Mouse (Mus musculus): ENCODE measurements around the gene Pcare.
"Not testable (repeated sequence)": the region's sequence is repeated elsewhere in the genome, so short reads cannot be mapped to it uniquely, and the experiment has no call there.

Gene Pcare

GRCm38 (mm10) chr17:71752831-71753230 is at the start of gene Pcare:
Pcare (minus strand) TSS chr17:71752894.
- DNase-seq (ENCODE audit: low spot score in 2 of 2) = no peak

- DNase-seq (ENCODE audit: low spot score in 2 of 2) = no peak
Observed at GRCm38 (mm10) chr17:71795521-71796205, 43.0 kb upstream of the Pcare start.

DNA sequence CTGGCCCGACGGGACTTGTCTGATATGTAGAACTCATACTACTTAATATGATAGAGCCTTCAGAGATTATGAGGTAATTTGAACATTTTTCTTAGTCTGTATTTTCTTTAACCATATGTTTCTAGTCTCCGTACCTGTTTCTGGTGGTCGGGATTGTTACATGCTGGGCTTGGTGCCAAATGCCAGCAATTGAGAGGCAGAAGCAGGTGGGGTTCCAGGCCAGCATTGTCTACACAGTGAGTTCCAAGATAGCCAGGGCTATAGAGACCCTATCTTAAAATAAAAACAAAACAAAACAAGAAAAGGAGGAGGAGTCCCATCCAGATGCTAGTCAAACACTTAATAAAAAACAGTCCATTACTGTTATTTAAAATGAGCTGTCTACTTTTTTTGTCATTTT is 38.9 kb upstream of the Pcare start:
- DNase-seq (ENCODE audit: low spot score in 2 of 2) = no peak

GRCm38 (mm10) chr17:71791109-71791508 is 38.4 kb upstream of the Pcare start:
- DNase-seq (ENCODE audit: low spot score in 2 of 2) = no peak

- DNase-seq (ENCODE audit: low spot score in 2 of 2) = no peak
Observed at GRCm38 (mm10) chr17:71786456-71786855, 33.8 kb upstream of the Pcare start.

- DNase-seq (ENCODE audit: low spot score in 2 of 2) = no peak
Observed at GRCm38 (mm10) chr17:71783366-71783735, 30.7 kb upstream of the Pcare start.

GRCm38 (mm10) chr17:71782699-71783365 is 30.1 kb upstream of the Pcare start:
- peak; percentile 39 to 43 for DNase-seq (ENCODE audit: low spot score in 2 of 2)

- no peak for DNase-seq (ENCODE audit: low spot score in 2 of 2)
Observed at GRCm38 (mm10) chr17:71782242-71782698, 29.6 kb upstream of the Pcare start.

DNA sequence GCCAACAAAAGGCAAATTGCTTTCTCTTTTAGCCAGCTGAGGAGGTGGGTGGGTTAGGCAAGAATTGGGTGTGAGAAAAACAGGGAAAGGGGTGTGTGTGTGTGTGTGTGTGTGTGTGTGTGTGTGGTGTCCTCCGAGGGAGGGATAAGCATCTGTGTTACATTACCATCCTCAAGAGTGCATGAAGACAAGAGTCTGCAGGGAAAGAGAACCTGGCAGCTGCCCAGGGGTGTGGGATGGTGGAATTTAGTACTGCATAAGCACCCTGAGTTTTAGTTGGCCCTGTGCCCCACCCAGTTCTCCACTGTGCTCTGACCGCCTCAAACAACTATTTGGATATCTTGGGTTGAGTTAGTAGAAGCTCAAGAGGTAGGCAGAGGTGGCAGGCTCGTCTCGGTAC is 28.3 kb upstream of the Pcare start:
- peak; percentile 65 to 90 for DNase-seq (ENCODE audit: low spot score in 2 of 2)

DNA sequence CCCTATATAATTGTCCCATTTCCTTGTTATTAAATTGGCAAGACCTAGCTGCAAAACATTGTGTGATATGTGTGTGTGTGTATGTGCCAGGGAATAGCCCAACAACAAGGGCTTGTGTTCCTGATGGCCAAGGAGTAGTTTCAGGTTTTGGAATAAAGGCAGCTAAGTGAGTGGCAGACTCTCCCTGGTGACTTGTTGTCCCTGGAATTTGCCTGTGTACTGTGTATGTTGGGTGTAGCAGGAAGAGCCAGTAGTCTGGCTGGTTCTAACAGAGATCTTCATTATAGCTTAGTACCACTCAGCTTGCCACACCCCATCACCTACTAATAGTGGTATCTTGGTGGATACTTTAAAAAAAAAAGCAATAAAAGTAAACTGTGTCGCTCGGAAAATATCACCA is 27.8 kb upstream of the Pcare start:
- DNase-seq (ENCODE audit: low spot score in 2 of 2) = no peak

GRCm38 (mm10) chr17:71778696-71779095 is 26.0 kb upstream of the Pcare start:
- DNase-seq (ENCODE audit: low spot score in 2 of 2) = no peak

- DNase-seq (ENCODE audit: low spot score in 2 of 2) = no peak
Observed at GRCm38 (mm10) chr17:71775279-71775678, 22.6 kb upstream of the Pcare start.

- DNase-seq (ENCODE audit: low spot score in 2 of 2) = no peak
Observed at GRCm38 (mm10) chr17:71774173-71774572, 21.5 kb upstream of the Pcare start.

DNA sequence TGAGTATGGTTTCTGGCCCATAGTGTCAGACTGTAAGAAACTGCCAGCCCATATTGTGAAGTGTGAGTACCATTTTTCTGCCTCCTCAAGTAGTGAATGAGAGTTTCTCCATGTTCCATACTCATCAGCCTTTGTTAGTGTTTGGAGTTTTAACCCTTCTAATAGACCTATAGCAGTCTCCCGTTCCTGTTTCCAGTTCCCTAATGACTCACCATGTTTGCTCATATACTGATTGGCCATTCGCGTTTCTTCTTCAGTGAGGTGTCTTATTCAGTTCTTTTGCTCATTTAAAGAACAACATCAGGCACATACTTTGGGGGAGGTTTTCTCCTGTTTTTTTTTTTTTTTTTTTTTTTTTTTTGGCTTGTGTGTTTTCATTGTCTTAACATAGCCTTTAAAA is 18.0 kb upstream of the Pcare start:
- no peak for DNase-seq (ENCODE audit: low spot score in 2 of 2)

GRCm38 (mm10) chr17:71769564-71769963 is 16.9 kb upstream of the Pcare start:
- DNase-seq (ENCODE audit: low spot score in 2 of 2) = no peak

GRCm38 (mm10) chr17:71768173-71768572 is 15.5 kb upstream of the Pcare start, which contains the start of gene Clip4:
Clip4 (plus strand) TSS chr17:71768473.
- DNase-seq (ENCODE audit: low spot score in 2 of 2) = not testable (repeated sequence)

DNA sequence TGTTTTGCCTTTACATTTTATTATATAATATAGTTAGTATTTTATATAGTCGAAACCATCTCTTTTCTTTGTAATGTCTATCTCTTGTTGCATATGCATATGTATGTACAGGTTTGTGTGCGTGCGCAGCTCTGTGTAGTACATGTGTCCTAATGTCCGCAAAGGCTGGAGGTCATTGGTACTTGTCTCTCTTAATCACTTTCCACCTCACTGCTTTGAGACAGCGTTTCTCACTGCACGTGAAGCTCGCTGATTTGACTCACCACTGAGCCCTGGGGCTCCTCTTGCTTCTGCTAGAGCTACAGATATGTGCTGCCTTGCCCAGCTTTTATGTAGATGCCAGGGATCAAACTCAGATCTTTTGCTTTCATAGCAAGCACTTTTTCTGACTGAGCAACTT is 7.8 kb upstream of the Pcare start:
- no peak for DNase-seq (ENCODE audit: low spot score in 2 of 2)

DNA sequence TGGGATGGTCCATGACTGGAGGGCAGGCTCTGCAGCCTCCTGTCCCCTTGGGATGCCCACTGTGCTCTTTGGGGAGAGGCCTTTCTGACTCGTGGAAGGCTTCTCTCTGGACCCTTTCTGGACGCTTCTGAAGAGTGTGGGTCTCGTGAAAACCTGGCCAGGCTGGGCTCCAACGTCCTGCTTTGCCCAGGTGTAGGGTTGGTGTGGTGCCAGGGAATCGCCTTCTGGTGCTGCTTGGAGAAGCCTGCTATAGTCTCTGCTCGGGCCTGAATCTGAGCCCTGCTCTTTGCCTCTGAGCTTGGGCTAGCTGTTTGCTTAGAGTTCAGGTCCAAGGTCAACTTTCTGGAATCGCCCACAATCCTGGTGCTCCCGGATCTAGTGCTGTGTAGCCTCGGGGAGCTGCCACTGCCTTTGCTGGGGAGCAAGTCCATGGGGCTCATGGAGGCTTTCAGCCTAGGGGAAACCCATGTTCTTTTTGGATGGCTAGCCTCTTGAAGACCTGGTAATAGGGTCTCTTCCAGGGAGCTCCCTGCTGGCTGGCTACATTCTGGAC is 3.0 kb downstream of the Pcare start:
- DNase-seq (ENCODE audit: low spot score in 2 of 2) = no peak

DNA sequence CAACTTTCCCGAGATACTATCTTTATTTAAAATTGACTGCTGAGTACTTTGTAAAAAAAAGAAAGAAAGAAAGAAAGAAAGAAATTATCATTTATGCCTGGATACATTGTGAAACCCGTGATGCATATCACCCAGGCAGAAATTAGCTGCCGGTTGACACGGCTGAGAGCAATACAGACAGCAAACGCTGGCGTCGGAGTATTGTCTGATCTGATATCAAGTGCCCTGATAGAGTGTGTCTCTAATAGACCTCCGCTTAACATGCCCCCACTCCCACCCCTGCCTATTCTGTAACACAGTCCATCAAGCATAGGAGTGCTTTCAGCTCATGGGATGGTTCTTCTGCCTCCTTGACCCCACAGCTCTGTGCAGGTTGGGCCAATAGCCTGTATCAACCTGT is 5.1 kb downstream of the Pcare start:
- no peak for DNase-seq (ENCODE audit: low spot score in 2 of 2)

DNA sequence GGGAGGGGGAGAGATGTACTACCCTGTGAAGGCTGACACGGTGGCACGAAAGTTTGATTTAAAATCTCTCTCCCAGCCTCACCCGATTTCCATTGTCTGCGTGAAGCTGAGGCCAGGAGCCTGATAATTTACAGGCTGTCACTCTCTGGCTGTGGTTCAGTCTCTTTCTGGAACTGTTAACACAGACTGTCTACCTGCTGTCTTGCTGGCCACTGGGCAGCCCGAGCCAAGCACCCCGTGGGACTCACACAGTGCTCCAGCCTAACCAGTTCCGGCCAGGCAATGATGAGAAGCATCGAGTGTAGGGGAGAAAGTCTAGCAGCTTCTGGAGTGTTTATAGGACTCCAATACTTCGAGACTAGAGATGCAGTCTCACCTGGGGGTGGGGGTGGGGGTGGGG is 6.6 kb downstream of the Pcare start:
- DNase-seq (ENCODE audit: low spot score in 2 of 2) = no peak

DNA sequence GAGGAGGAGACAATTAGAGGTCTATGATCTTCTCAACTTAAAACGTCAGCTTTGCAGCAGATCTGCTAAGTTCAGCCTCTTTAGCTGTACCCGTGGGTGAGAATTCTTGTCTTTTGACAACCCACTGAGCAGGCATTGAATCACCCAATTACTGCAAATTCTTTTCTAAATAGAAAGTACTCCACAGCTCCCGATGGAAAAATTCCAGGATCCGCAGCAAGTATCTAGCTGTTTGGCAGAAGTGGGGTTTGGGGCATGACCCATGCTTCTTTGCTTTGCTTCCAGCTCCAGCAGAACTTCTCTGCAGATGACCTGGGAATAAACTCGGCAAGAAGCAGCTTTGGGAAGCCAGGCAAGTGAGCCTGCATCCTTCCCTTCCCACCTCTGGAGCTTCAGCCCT is 9.8 kb downstream of the Pcare start:
- peak; percentile 59 to 82 for DNase-seq (ENCODE audit: low spot score in 2 of 2)

- DNase-seq (ENCODE audit: low spot score in 2 of 2) = no peak
Observed at GRCm38 (mm10) chr17:71742156-71742555, 10.5 kb downstream of the Pcare start.

GRCm38 (mm10) chr17:71736442-71736841 is 16.3 kb downstream of the Pcare start:
- no peak for DNase-seq (ENCODE audit: low spot score in 2 of 2)
